Mouse (Mus musculus) right cerebral cortex, postnatal 14 days (tissue): Measurements from ENCODE around the gene Mthfs.

Experiments used
- DNase-seq: peaks from one replicate; pipeline ENCODE4 v3.0.0; 2022

The Mthfs gene

DNA sequence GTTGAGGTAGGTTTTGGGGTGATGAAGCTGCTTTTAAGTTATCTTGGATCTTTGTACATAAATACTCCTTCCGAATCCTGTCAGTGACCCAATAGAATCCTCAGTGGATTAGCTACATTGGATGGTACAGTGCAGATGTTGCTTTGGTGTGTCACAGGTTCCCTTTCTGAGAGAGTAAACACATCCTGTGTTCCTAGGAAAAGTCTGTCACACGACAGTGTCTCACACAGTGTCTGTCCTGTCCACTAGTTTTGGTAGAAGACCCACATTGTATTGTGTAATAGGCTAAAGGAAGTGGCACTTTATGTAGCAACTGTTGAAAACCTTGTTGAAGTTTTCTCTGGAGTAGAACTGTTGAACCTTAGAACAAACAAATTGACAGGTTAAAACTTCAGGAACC, 42.9 kb downstream of the Mthfs start:
- no peak for DNase-seq

GRCm38 (mm10) chr9:89256556-89257335, 46.3 kb downstream of the Mthfs start:
- DNase-seq, result no peak

DNA sequence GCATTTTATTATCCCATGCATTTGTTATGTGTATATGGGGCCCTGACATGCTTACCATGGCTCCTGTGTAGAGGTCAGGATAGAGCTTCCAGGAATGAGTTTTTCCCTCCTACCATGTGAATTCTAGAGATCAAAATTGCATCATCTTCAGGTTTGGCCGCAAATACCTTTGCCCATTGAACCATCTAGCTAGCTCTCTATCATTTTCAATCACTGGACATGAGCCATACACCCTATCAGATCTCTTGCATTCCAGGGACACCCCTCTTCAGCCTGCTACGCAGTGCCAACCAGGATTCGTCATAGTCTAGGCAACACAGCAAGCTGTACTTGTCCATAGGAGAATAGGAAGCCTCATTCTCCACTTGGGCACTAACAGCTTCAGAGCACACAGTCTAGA, 53.5 kb downstream of the Mthfs start:
- DNase-seq, result no peak

GRCm38 (mm10) chr9:89264571-89264970, 54.1 kb downstream of the Mthfs start:
- no peak for DNase-seq

DNA sequence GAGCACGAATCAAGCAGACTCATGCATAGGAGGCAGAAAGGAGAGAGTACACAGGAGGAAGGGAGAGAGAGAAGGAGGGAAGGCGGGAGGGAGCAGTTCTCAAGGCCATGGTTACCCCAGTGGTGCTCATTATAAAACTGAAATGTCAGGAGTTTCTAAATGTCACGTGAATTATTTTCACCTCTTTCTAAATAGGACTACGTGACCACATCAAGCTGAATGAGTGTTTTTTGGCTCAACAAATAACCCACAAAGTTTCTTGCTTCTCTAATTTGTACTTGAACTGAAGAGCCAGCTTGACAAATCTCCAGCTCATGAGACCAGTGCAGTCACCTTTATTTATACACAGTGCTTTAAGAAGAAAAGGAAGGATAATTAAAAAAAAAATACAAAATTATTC, 56.6 kb downstream of the Mthfs start:
- DNase-seq, result no peak

DNA sequence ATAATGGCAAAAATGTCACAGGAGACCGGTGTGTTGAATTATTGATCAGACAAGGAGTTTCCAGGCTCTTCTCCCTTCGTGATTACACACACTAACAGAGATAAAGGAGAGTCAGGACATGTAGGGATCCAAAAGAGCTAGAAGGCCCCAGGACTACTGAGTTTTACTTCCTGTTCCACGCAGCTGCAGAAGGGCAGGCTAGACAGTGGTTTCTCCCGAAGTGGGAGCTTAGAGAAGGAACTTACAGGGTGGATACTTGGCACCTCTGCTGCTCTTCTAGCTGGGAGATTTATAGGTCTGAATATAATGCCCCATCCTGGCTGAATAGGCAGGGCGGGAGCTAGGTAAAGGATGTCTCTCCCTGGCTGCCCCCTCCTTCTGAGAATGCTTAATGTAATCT, 57.1 kb downstream of the Mthfs start:
- DNase-seq, result no peak

DNA sequence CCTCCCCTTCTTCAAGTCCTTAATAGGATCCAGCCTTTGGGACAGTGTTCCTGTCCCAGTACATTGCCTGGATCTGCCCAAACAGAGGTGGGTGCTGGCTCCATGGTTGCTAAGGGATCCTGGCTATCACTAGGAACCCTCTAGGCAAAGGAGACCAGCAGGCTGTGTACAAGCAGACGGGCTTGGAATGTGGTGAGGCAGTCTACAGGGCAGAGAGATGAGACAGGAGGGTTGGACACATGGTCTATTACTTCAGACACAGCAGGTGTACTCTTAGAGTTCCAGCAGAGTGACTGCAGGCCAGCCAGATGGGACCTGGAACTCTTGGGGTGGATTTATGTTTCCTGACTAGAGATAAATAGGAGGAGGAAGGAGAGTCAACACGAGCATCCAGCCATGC, 59.9 kb downstream of the Mthfs start:
- DNase-seq, result no peak

DNA sequence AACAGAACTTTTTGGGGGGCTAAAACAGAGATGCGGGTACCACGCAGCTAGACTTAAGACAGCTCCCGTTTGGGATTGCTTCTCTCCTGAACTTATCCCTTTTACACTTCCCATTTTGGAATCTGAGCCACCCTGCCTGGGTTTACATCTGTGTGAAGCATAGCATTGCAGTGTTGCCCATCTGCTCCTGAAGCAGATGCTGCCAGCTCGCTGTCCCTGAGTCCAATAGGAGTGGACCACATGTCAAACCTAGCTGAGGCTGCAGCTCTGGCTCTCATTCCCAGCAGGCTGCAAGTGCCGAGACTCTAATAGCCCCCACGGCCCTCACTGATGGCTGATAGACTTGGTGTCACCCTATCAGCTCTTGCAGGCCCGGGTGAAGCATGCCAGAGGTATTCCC, 63.3 kb downstream of the Mthfs start:
- no peak for DNase-seq

DNA sequence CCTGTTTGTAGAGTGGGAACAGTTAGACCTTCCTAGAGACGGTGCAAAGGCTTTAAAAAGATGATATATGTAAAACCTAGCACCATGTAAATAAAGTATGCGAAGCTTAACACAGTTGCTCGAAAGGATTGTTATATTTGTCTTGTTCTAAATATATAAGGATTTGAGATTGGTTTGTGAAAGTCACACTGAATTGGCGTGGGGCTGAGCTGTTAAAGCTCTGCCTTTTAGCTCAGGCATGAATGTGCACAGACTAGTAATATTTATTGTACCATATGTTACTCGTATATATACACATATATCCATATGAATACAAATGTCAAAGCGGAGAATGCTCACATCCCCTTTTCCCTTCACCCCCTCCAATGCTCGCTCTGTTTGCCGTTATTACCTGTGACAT, 67.7 kb downstream of the Mthfs start:
- DNase-seq, result no peak

GRCm38 (mm10) chr9:89282374-89283068, 72.0 kb downstream of the Mthfs start:
- DNase-seq, result no peak

DNA sequence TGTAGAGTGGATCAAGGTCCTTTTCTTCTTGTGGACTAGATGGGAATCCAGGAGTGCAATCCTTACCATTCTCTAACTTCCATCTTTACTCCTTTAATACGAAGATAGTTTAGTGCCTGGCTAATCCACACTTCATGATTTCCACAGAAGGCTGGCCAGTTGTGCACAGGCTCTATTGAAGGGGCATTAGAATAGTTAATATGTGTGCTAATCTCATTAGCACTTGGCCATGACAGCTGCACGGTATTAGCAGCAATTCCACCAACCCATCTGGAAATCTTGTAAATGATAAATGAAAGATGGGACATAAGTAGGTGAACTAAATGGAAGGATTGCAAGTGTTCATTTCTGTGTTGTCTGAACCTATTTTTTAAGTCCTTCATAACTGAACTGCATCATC, 77.6 kb downstream of the Mthfs start:
- no peak for DNase-seq

DNA sequence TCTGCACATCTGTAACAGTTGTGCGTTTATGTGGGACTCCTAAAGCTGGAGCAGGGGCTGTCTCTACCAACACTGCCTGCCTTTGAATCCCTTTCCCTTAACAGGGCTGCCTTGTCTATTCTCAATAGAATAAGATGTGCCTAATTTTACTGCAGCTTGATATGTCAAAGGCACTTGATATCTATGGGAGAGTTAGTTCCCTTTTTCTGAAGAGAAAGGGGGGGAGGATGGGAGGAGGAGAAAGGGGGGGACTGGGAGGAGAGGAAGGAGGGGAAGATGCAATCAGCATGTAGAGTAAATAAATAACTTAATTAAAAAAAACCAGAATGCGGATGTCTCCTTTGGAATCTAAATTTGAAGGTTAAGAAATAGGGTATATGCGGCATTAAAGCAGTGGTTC, 82.9 kb downstream of the Mthfs start:
- DNase-seq, result no peak

- no peak for DNase-seq
Measured at GRCm38 (mm10) chr9:89294121-89294520, 83.6 kb downstream of the Mthfs start.

DNA sequence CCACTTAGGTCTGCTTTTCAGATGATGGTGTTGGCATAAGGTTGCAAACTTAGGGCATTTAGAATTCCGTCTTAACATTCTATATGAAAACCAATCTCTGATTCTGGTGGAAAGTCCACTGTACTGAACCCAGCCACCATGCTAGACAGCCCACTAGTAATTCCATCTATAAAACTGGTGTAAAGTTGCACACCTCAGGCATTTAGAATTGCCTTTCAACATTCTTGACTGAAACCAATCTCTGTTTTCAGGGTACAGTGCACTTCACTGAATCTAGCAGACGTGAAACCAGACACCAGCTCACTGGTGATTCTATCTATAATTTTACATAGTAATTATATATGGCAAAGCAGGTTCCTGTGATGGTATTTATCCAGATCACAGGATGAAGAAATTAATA, 95.2 kb downstream of the Mthfs start:
- no peak for DNase-seq

DNA sequence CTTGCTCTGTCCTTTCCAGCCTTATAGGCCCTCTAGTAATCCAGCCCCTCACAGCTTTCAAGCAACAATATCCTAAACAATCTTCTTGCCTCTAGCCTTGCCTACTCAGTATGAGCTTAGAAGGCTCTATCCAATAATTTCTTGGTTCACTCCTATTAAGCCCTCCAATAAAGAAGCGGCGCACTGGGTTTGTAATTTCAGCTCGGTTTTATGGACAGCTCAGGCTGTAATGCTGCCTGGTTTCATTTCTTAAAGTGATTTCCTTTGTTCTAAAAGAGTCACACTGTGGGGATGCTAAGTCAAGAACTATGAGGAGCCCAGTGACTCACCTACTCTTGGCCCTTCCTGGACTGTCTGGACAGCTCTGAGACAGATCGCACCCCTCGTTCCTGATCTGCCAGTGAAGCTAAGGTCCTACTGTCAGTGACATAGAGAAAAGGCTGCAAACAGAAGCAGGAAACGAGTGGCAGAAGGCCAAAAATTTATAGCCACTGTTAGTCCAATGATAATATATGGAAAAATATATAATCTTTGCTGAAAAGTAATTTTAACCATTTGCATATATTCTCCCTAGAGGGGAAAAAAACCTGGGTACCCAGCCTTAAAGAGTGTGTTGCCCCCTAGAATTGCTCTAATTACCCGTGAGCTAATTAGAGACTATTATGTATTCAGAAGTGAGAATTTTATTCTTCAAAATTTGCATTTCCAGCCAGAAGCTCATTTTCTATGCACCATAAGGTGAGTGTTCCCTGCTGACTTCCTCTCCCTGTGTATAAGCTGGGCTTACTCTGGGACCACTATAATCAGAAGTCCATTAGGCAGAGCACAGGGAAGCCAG, 98.1 kb downstream of the Mthfs start:
- no peak for DNase-seq

GRCm38 (mm10) chr9:89309195-89309535, 98.7 kb downstream of the Mthfs start:
- DNase-seq, result no peak

DNA sequence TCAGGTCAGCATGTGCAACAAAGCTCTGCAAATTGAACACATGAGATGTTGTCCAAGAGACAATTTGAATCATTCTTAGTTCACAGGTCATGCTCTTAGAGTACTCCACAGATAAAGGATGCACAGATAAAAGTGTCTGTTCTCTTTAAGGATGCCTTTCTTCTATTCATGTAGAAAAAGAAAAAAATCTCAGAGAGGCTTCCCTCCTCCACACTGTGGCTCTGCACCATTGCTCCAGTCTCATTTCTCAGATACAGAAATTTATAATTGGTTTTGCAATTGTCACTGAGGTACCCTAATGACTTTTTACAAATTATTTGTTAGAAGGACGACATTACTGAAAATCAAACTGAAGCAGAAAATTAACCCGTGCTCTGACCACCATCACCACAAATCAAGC, 101.2 kb downstream of the Mthfs start:
- no peak for DNase-seq

DNA sequence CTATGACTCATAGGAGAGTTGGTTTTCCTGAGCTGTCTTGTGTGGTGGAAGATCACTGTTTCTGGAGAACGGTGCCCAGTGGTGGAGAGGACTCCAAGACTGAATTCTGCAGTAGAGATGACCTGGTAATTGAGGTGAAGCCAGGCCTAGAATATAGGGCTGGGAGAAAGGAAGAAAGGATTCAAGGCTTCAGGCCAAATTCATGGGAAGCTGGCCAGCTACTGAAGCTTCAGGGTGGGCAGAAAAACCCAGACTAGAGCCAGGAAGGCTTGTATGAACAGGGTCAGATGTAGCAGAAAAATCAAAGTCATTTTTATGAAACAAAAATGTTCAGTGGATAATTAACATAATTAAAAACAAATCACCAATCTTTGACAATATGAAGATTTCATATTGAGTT, 163.3 kb downstream of the Mthfs start:
- no peak for DNase-seq

GRCm38 (mm10) chr9:89374650-89375049, 164.2 kb downstream of the Mthfs start:
- no peak for DNase-seq

DNA sequence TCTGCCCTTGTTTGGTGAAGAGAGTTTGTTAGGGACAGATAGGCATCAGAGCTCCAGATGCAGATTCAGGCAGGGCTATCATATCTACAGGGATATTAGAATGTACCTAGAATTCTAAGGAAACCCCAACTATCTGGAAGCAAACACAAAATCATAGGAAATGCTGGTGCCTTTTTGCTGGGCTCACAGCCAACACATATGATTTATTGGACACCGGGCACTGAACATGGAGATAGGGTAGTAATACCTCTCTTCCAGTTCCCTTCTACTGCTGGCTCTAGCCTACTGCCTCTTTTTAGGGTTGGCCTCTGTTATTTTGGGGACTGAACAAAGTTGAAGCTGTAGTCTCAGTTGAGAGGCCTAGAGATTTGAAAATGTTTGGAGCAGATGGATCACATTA, 192.6 kb downstream of the Mthfs start:
- DNase-seq, result no peak
